Mouse (Mus musculus) heart, embryonic 16.5 days (tissue): ENCODE measurements around the gene Prkn. TPM values are rescaled to one million over a fixed set of nuclear protein-coding genes. Genes with fewer than 3 reads are reported as not detected.
"Not testable (repeated sequence)": the region's sequence is repeated elsewhere in the genome, so short reads cannot be mapped to it uniquely, and the experiment has no call there.

Source experiments
- ATAC-seq: fragments of 200-750 bp; cut with Nextera tagmentation; replicated peaks from 2 replicates; pipeline ENCODE4 v1.8.0; 2017; ENCODE audit warnings: moderate number of reproducible peaks; ENCODE audit not compliant: insufficient read depth, low FRiP score; ENCODE audit errors: extremely low read depth
- H3K27ac ChIP-seq: fragments of 300-500 bp; sonication (generic); 2 replicates; pipeline ENCODE4 v1.5.1; 2014; ENCODE audit warnings: mild to moderate bottlenecking, low read length, control low read depth, moderate library complexity
- H3K27me3 ChIP-seq: fragments of 300-500 bp; sonication (generic); 2 replicates; pipeline ENCODE4 v1.6.1; 2014; ENCODE audit warnings: low read length, mixed read lengths; ENCODE audit not compliant: control insufficient read depth, insufficient read depth
- H3K36me3 ChIP-seq: fragments of 300-500 bp; sonication (generic); 2 replicates; pipeline ENCODE4 v1.6.1; 2014; ENCODE audit not compliant: control insufficient read depth, insufficient read depth
- H3K4me1 ChIP-seq: fragments of 300-500 bp; sonication (generic); 2 replicates; pipeline ENCODE4 v1.6.1; 2014; ENCODE audit warnings: low read length, mixed read lengths; ENCODE audit not compliant: control insufficient read depth, insufficient read depth
- H3K4me2 ChIP-seq: fragments of 300-500 bp; sonication (generic); 2 replicates; pipeline ENCODE4 v1.6.1; 2014; ENCODE audit warnings: low read depth, mild to moderate bottlenecking, control low read depth, low read length
- H3K4me3 ChIP-seq: fragments of 300-500 bp; sonication (generic); 2 replicates; pipeline ENCODE4 v1.5.1; 2014; ENCODE audit warnings: mild to moderate bottlenecking, control low read depth, low read length
- H3K9ac ChIP-seq: fragments of 300-500 bp; sonication (generic); 2 replicates; pipeline ENCODE4 v1.6.1; 2014; ENCODE audit warnings: low read length, control low read depth
- H3K9me3 ChIP-seq: fragments of 300-500 bp; sonication (generic); replicated peaks from 2 replicates; pipeline ENCODE4 v1.6.1; 2016; ENCODE audit warnings: low read length; ENCODE audit not compliant: control insufficient read depth
- WGBS: fragments of 180-500 bp; shearing (Covaris S2); extraction: QIAGEN DNeasy Blood & Tissue Kit; methylation state at CpG from one replicate; pipeline ENCODE4 v1.1.7; 2014; 5-methylcytosine and 5-hydroxymethylcytosine counted together
- polyA plus RNA-seq: library from polyadenylated mRNA; unstranded; fragments of >200 nt; fragmentation: Nextera tagmentation; extraction: Ambion mirVana; gene quantifications from 2 replicates; pipeline ENCODE4 v1.2.1, GENCODE M21; 2015

Gene Prkn
- polyA plus RNA-seq, 1 experiment from 2014 or later: 2.4 TPM

DNA sequence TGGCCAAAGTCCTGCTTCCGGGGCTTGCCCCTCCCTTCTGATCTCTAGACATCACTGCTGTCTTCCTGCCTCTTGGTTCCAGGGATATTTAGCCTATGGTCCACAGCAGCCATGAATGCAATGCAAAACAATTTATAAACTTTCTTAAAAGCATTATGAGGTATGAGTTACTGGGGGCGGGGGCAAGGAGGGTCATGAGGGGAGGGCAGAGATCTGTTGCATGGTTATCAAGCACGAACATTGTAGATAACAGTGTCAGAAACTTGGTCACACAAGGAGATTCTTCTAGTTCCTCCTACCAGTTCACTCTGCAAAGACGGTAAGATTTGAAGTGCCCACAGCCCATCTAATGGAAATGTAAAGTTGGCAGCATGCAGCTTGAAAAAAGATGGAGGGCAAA is 1149.1 kb downstream of the Prkn start:
- Histone ChIP-seq H3K27me3 (peaks cover 3% of the 10 kb centered on the region; the same call in 1 of the 2 replicates), H3K9ac (no peak overlapping the region), H3K27ac (no peak overlapping the region), H3K4me1 (no peaks in the 10 kb centered on the region; the same call in 1 of the 2 replicates), H3K9me3 (no peaks in the 10 kb centered on the region), H3K36me3 (no peaks in the 10 kb centered on the region), H3K4me3 (no peak overlapping the region), H3K4me2 (no peak overlapping the region)
- ATAC-seq: no peak
- 79% methylated on average over 4 of the region's 4 CpGs for WGBS

DNA sequence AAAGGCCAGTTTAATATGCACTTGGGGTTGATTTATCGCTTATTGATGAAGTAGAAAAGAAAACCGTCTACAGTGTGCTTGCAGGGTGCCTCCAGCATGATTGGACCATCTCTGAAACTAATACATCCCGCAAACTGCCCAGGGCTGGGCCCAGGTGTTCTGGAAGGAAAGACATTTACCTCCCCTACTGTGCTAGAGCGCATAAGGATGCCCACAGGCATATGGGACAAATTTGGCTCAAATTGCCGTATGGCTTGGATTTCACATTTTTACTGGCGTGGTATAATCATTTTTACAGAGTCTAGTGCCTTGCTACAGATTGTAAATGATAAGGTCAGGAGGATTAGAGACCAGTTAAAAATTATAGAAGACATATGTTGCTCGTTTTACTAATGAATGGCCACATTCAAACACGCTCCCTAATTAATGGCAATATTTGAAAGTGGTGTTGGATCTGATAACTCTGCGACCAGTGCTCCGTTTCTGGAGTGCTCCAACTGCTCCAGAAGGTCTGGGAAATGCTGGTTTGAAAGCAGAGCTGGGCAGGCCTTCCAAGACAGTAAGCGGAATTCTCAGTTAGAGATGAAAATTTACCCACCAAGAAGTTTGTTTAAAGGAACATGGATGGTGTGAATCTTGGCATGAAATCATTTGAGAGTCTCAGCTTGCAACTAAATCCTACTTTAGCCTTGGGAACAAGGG is 1150.4 kb downstream of the Prkn start:
- ATAC-seq: no peak
- Histone ChIP-seq H3K27me3 (peaks cover 3% of the 10 kb centered on the region; the same call in 1 of the 2 replicates), H3K27ac (no peak overlapping the region), H3K4me3 (no peak overlapping the region), H3K4me2 (no peak overlapping the region), H3K36me3 (no peaks in the 10 kb centered on the region), H3K4me1 (no peaks in the 10 kb centered on the region; the same call in 1 of the 2 replicates), H3K9me3 (no peaks in the 10 kb centered on the region), H3K9ac (no peak overlapping the region)
- WGBS: 86% methylated on average over 11 of the region's 11 CpGs

DNA sequence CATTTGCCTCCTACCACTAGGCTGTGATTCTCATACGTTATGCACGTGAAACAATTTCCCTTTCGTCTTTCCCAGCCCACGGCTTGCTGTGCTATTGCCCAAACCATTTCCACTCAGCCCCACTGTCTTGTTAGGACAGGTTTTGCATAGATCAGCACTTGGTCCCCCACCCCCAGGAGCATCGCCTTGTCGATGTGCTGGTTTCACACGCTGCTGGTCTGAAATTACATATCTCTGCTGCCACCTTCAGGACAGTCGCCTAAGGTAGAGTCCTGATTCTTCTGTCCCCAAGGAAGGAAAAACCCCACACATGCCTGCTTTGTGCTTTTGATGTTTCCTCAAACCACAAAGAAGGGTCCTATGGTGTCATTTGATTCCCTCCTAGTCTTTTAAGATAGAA is 1153.1 kb downstream of the Prkn start:
- Histone ChIP-seq H3K9ac (no peak overlapping the region), H3K4me1 (no peaks in the 10 kb centered on the region; the same call in 1 of the 2 replicates), H3K36me3 (no peaks in the 10 kb centered on the region), H3K27ac (no peak overlapping the region), H3K4me2 (no peak overlapping the region), H3K9me3 (no peaks in the 10 kb centered on the region), H3K27me3 (peaks cover 3% of the 10 kb centered on the region; the same call in 1 of the 2 replicates), H3K4me3 (no peak overlapping the region)
- ATAC-seq: no peak
- 22% methylated on average over 8 of the region's 8 CpGs for WGBS

DNA sequence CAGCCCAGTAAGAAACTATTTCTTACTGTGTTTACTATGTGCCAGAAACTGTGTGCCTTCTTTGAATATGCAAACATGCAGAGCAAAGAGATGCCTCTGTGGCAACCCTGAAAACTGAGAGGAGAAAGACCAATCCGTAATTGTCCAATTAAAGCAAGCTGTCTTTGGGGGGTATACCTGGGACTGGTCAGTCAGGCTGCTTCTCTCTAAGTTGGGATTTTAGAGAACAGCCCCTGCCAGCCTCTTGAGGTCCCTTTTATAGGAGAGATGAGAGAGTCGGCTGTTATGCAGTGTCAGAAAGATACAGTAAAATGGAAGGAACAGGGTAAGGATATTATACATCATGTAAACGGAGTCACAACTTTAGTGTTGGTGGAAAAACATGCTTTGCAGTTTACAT is 1154.1 kb downstream of the Prkn start:
- Histone ChIP-seq H3K9me3 (no peaks in the 10 kb centered on the region), H3K4me1 (no peaks in the 10 kb centered on the region), H3K4me3 (no peak overlapping the region), H3K27ac (no peak overlapping the region), H3K4me2 (no peak overlapping the region), H3K27me3 (peaks cover 3% of the 10 kb centered on the region; the same call in 1 of the 2 replicates), H3K9ac (no peak overlapping the region), H3K36me3 (no peaks in the 10 kb centered on the region)
- 73% methylated on average over 3 of the region's 3 CpGs for WGBS
- no peak for ATAC-seq

DNA sequence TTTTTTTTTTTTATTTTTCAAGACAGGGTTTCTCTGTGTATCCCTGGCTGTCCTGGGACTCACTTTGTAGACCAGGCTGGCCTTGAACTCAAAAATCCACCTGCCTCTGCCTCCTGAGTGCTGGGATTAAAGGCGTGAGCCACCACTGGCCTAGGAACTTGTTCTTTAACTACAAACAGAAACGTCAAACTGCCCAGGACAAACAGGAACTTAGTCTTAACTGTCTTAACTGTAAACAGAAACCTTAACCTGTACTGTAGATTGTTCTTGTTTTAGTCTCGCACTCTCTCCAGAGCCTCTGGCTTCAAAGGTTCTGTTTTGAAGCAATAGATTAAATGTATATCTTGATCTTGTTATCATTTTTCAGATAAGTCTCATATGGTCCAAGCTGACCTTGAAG is 1154.6 kb downstream of the Prkn start:
- not testable (repeated sequence) for H3K9me3 ChIP-seq, H3K27ac ChIP-seq, H3K36me3 ChIP-seq, H3K27me3 ChIP-seq, H3K4me3 ChIP-seq, H3K4me2 ChIP-seq, H3K9ac ChIP-seq, H3K4me1 ChIP-seq, ATAC-seq
- 73% methylated on average over 3 of the region's 3 CpGs for WGBS

DNA sequence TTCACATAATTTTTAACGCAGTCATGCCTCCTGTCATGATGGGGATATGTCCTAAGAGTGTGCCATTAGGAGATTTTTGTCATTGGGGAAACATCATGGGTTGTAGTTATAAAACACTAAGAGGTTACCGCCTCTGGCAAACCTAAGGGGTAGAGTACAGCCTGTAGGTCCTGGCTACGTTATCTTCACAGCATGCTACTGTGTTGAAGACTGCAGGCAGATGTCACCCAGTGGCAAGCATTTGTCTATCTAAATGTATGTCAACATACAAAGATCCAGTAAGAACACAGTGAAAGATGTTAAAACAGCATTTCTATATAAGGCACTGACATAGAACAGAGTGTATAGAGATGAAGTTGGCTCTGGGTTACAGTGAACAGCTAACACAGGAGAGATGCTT is 1155.3 kb downstream of the Prkn start:
- WGBS: 74% methylated on average over 3 of the region's 3 CpGs
- Histone ChIP-seq H3K9ac (no peak overlapping the region), H3K27me3 (peaks cover 3% of the 10 kb centered on the region; the same call in 1 of the 2 replicates), H3K9me3 (no peaks in the 10 kb centered on the region), H3K4me2 (no peak overlapping the region), H3K27ac (no peak overlapping the region), H3K4me3 (no peak overlapping the region), H3K4me1 (no peaks in the 10 kb centered on the region), H3K36me3 (no peaks in the 10 kb centered on the region)
- ATAC-seq: no peak

DNA sequence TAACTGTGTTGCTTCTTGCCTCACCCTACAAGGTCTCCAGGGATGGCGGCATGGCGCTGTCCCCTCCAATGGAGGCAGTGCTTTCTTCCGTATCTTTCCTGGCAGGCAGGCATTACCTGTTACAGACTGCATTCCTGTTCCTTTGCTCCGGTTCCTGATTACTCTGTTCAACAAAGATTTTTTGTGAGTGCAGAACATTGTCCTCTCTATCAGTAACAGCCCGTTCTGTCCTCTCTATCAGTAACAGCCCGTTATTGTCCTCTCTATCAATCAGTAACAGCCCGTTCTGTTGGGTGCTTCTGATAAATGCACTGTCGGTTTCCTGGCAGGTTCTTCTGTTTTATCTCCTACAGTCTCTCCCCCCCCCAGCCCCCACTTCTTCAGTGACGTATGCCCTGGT is 1156.1 kb downstream of the Prkn start:
- no peak for ATAC-seq

DNA sequence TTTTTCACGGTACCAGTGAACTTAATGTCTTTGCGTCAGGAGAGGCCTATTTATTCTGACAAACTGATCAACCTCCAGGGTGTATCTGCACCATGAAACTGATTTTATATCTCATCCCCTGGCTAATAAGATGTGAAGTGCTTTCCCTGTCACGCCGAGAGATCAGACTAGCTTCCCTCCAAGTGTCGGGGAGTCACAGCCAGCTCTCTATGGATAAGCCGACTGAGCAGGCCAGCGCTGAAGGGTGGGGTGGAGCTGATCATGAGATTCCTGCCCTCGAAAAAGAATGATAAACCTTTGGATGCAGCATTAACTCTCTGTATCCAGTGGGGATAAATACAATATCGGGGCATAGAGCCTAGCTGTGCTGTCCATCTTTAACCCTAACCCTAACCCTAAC is 1160.1 kb downstream of the Prkn start:
- Histone ChIP-seq H3K9ac (no peak overlapping the region), H3K9me3 (no peaks in the 10 kb centered on the region), H3K36me3 (no peaks in the 10 kb centered on the region), H3K4me3 (no peak overlapping the region), H3K27me3 (no peaks in the 10 kb centered on the region), H3K27ac (no peak overlapping the region), H3K4me2 (no peak overlapping the region), H3K4me1 (no peaks in the 10 kb centered on the region)
- no peak for ATAC-seq
- WGBS: 75% methylated on average over 9 of the region's 9 CpGs

More for the DNA sequence above, 1156.1 kb downstream of the Prkn start:
- no peaks in the 10 kb centered on the region for H3K4me1 ChIP-seq
- H3K4me3 ChIP-seq: no peak overlapping the region
- H3K9me3 ChIP-seq: no peaks in the 10 kb centered on the region
- no peak overlapping the region for H3K27ac ChIP-seq
- no peak overlapping the region for H3K9ac ChIP-seq
- WGBS: 22% methylated on average over 9 of the region's 9 CpGs
- peaks cover 3% of the 10 kb centered on the region; the same call in 1 of the 2 replicates for H3K27me3 ChIP-seq
- H3K36me3 ChIP-seq: no peaks in the 10 kb centered on the region
- no peak overlapping the region for H3K4me2 ChIP-seq

DNA sequence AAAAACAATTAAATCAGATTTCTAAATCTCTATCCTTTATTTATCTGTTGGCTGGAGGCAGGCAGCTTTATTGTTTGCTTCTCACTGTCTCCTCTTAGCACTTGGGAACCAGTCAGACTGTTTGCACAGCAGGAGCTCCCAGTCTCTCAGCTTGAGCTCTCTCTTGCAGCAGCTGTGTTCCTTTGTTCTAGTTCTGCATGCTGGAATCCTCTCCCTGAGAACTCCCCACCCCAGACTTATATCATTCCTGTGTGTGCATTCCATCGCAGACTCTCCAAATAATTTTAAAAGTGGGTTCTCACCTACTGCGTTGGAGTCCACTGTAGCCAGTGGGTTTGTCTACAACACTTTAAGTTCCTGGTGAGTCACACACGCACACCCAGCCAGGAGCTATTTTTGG is 1181.1 kb downstream of the Prkn start:
- no peak overlapping the region for H3K4me3 ChIP-seq

More for the DNA sequence above, 1181.1 kb downstream of the Prkn start:
- Histone ChIP-seq H3K4me1 (no peaks in the 10 kb centered on the region), H3K36me3 (no peaks in the 10 kb centered on the region), H3K27me3 (no peaks in the 10 kb centered on the region), H3K27ac (no peak overlapping the region), H3K4me2 (no peak overlapping the region), H3K9ac (no peak overlapping the region), H3K9me3 (no peaks in the 10 kb centered on the region; the same call in 1 of the 2 replicates)
- 42% methylated on average over 3 of the region's 3 CpGs for WGBS
- ATAC-seq: no peak
